Mouse (Mus musculus): ENCODE measurements around the gene Pagr1a. TPM values are rescaled to one million over a fixed set of nuclear protein-coding genes. Genes with fewer than 3 reads are reported as not detected.

The Pagr1a gene
- polyA plus RNA-seq (2015; fragmentation: Nextera tagmentation; extraction: Ambion mirVana) = 12.2 and 13.8 TPM in 2 replicates

- H3K4me1 ChIP-seq (ENCODE audit: insufficient read depth) = peaks cover 49% of the 10 kb centered on the region
- DNase-seq = peak; percentile 97
- 4% methylated on average over 39 of the region's 39 CpGs for WGBS (ENCODE audit: insufficient replicate concordance)
- no peaks in the 10 kb centered on the region for H3K27me3 ChIP-seq (ENCODE audit: insufficient read depth, low read length)
- TF ChIP-seq CTCF (IDR thresholded peaks at IDR 0.05; ENCODE audit: low read depth) (peak; percentile 95), EP300 (IDR thresholded peaks at IDR 0.05; ENCODE audit: low read depth) (peak; percentile 25; the same call in 1 of the 2 replicates)
- peak; percentile 90 for ATAC-seq
- no peaks in the 10 kb centered on the region for H3K9me3 ChIP-seq (ENCODE audit: low read length)
- peak within 1 kb of the TSS; percentile 72 for H3K9ac ChIP-seq (replicated peaks)
- H3K27ac ChIP-seq (ENCODE audit: low read depth) = peak within 1 kb of the TSS; percentile 87
- peak within 1 kb of the TSS; percentile 73 for H3K4me3 ChIP-seq (ENCODE audit: low read depth, low read length)
- peaks cover 9% of the 10 kb centered on the region for H3K36me3 ChIP-seq (replicated peaks; ENCODE audit: insufficient read depth, low read length)
- peak within 1 kb of the TSS; percentile 83 for H3K4me2 ChIP-seq (ENCODE audit: low read depth, low read length)
Measured at GRCm38 (mm10) chr7:127016971-127017949, at the start of gene Pagr1a. TSS of gene Pagr1a (minus strand) at chr7:127017352.

- Histone ChIP-seq H3K27me3 (ENCODE audit: insufficient read depth, low read length) (no peaks in the 10 kb centered on the region), H3K27ac (ENCODE audit: low read depth) (no peak overlapping the region), H3K36me3 (replicated peaks; ENCODE audit: insufficient read depth, low read length) (no peaks in the 10 kb centered on the region), H3K4me1 (ENCODE audit: insufficient read depth) (0 out of 2 replicates have a peak, but pooled peaks cover 3% of the 10 kb centered on the region), H3K9me3 (ENCODE audit: low read length) (no peaks in the 10 kb centered on the region), H3K4me2 (ENCODE audit: low read depth, low read length) (no peak overlapping the region), H3K9ac (replicated peaks) (no peak overlapping the region), H3K4me3 (ENCODE audit: low read depth, low read length) (no peak overlapping the region)
- TF ChIP-seq CTCF (IDR thresholded peaks at IDR 0.05; ENCODE audit: low read depth) (no peak), EP300 (IDR thresholded peaks at IDR 0.05; ENCODE audit: low read depth) (no peak)
- WGBS (ENCODE audit: insufficient replicate concordance) = 70% methylated on average over 4 of the region's 4 CpGs
- ATAC-seq (no peak), DNase-seq (no peak)
Measured at GRCm38 (mm10) chr7:127066317-127066716, 49.2 kb upstream of the Pagr1a start.

- no peaks in the 10 kb centered on the region for H3K36me3 ChIP-seq (replicated peaks; ENCODE audit: insufficient read depth, low read length)
- H3K9me3 ChIP-seq (ENCODE audit: low read length) = no peaks in the 10 kb centered on the region
- no peak overlapping the region for H3K9ac ChIP-seq (replicated peaks)
- H3K27ac ChIP-seq (ENCODE audit: low read depth) = no peak overlapping the region
- 0 out of 2 replicates have a peak, but pooled peaks cover 3% of the 10 kb centered on the region for H3K4me1 ChIP-seq (ENCODE audit: insufficient read depth)
- TF ChIP-seq EP300 (IDR thresholded peaks at IDR 0.05; ENCODE audit: low read depth) (no peak), CTCF (IDR thresholded peaks at IDR 0.05; ENCODE audit: low read depth) (peak; percentile 57)
- DNase-seq (no peak), ATAC-seq (no peak)
- WGBS (ENCODE audit: insufficient replicate concordance) = 75% methylated on average over 6 of the region's 6 CpGs
- no peak overlapping the region for H3K4me2 ChIP-seq (ENCODE audit: low read depth, low read length)
- H3K4me3 ChIP-seq (ENCODE audit: low read depth, low read length) = no peak overlapping the region
- no peaks in the 10 kb centered on the region for H3K27me3 ChIP-seq (ENCODE audit: insufficient read depth, low read length)
Measured at GRCm38 (mm10) chr7:127065538-127065937, 48.4 kb upstream of the Pagr1a start.

- no peak overlapping the region for H3K4me3 ChIP-seq (ENCODE audit: low read depth, low read length)
- no peaks in the 10 kb centered on the region for H3K4me1 ChIP-seq (ENCODE audit: insufficient read depth)
- no peak for ATAC-seq
- H3K36me3 ChIP-seq (replicated peaks; ENCODE audit: insufficient read depth, low read length) = no peaks in the 10 kb centered on the region
- H3K9me3 ChIP-seq (ENCODE audit: low read length) = no peaks in the 10 kb centered on the region
- no peak overlapping the region for H3K4me2 ChIP-seq (ENCODE audit: low read depth, low read length)
- WGBS (ENCODE audit: insufficient replicate concordance) = 63% methylated on average over 5 of the region's 5 CpGs
- no peak overlapping the region for H3K27ac ChIP-seq (ENCODE audit: low read depth)
- DNase-seq = no peak
- TF ChIP-seq CTCF (IDR thresholded peaks at IDR 0.05; ENCODE audit: low read depth) (no peak), EP300 (IDR thresholded peaks at IDR 0.05; ENCODE audit: low read depth) (no peak)
- no peaks in the 10 kb centered on the region for H3K27me3 ChIP-seq (ENCODE audit: insufficient read depth, low read length)
- H3K9ac ChIP-seq (replicated peaks) = no peak overlapping the region
Measured at GRCm38 (mm10) chr7:127055026-127055585, 38.0 kb upstream of the Pagr1a start.

GRCm38 (mm10) chr7:127041851-127042672 is 24.9 kb upstream of the Pagr1a start, which contains the start of gene Kif22:
TSS of gene Kif22 (minus strand) at chr7:127042471.
- H3K4me3 ChIP-seq (ENCODE audit: low read depth, low read length) = peak within 1 kb of the TSS; percentile 94
- peak within 1 kb of the TSS; percentile 71 for H3K4me2 ChIP-seq (ENCODE audit: low read depth, low read length)
- ATAC-seq (peak; percentile 93), DNase-seq (peak; percentile 92)
- peak within 1 kb of the TSS; percentile 92 for H3K9ac ChIP-seq (replicated peaks)
- peaks cover 13% of the 10 kb centered on the region for H3K4me1 ChIP-seq (ENCODE audit: insufficient read depth)
- under 1% methylated on average over 53 of the region's 53 CpGs for WGBS (ENCODE audit: insufficient replicate concordance)
- no peak for TF ChIP-seq CTCF (IDR thresholded peaks at IDR 0.05; ENCODE audit: low read depth)
- TF ChIP-seq EP300 (IDR thresholded peaks at IDR 0.05; ENCODE audit: low read depth) = peak; percentile 74
- H3K27me3 ChIP-seq (ENCODE audit: insufficient read depth, low read length) = no peaks in the 10 kb centered on the region
- H3K9me3 ChIP-seq (ENCODE audit: low read length) = no peaks in the 10 kb centered on the region
- H3K27ac ChIP-seq (ENCODE audit: low read depth) = peak within 1 kb of the TSS; percentile 81
- H3K36me3 ChIP-seq (replicated peaks; ENCODE audit: insufficient read depth, low read length) = 0 out of 2 replicates have a peak, but pooled peaks cover 4% of the 10 kb centered on the region
